Comparison of ENCODE assay signal across 23 mouse cellular contexts in the genomic region with DNA sequence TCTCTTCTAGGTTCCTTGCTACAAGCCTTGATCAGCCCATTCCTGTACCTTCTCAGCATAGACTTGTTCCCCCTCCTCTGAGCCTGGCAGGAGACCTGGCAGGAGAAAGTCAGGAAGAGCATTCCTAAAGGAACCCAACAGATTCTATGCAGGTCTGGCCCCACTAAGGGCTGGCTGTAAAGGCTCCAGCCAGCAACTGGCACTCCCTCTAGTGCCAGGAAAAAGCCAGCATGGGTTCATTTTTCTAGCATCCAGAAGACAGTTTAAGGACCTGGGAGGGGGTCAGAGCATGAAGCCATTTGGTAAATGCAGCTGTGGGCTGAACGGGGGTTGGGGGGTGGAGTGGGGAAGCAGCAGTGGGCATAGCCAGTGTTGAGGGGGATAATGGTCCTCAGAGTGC.
DNase-seq lines count a peak whose midpoint lies in the region; ATAC-seq and TF ChIP-seq lines count a peak whose summit lies in the region.
"Had no signal": no experiment of that assay in that cellular context is flagged by ENCODE, and none has a peak within 500 bp of the region (broad histone marks: within the 10 kb centered on the region; RNA-seq: fewer than 3 reads in every experiment).

No protein-coding gene starts in this region.

- H3K4me1 ChIP-seq in heart, postnatal 0 days (ENCODE audit: control insufficient read depth, insufficient read depth), result peaks cover 12% of the 10 kb centered on the region
- peaks cover 0 to 12% of the 10 kb centered on the region in 2 experiments; a peak in 1 of 4 replicates for H3K4me1 ChIP-seq in CH12.LX (ENCODE audit: control insufficient read depth in 1 of 2, insufficient read depth in 2 of 2)

- dilution Hi-C loops in CH12.LX (cut with MboI; ENCODE audit: extremely low pct_ligation_motif_present, extremely low pct_unique_long_range_greater_than_20kb, low sequenced_read_pairs), result no loop called here

- TF ChIP-seq CTCF in heart, postnatal 0 days (IDR thresholded peaks at IDR 0.05; ENCODE audit: low read depth), result peak; percentile 42
- TF ChIP-seq CTCF in left cerebral cortex, adult 2 months (IDR thresholded peaks at IDR 0.05), result peak; percentile 28; the same call in 1 of the 2 replicates
- TF ChIP-seq CTCF in CH12.LX (conservative IDR thresholded peaks at IDR 0.05 in 1 of 2, IDR thresholded peaks at IDR 0.05 in 1 of 2; ENCODE audit: low read depth in 2 of 2, low read length in 2 of 2), result no peak; a peak in 1 of 4 replicates
- TF ChIP-seq CTCF in brain, embryonic 14.5 days (IDR thresholded peaks at IDR 0.05; ENCODE audit: borderline replicate concordance, extremely low read depth, insufficient read depth, insufficient read length), result peak; percentile 33; the same call in 1 of the 2 replicates

- H3K27me3 ChIP-seq in heart, postnatal 0 days (ENCODE audit: control insufficient read depth, insufficient read depth, low read length), result no peaks in the 10 kb centered on the region
- H3K27me3 ChIP-seq in CH12.LX (replicated peaks), result peaks cover 19% of the 10 kb centered on the region

- no peak for TF ChIP-seq POLR2A in CH12.LX (IDR thresholded peaks at IDR 0.05; ENCODE audit: low read depth, low read length)
- no peak for TF ChIP-seq POLR2A in brain, embryonic 14.5 days (IDR thresholded peaks at IDR 0.05; ENCODE audit: borderline replicate concordance, extremely low read depth, insufficient read depth, insufficient read length, poor library complexity, severe bottlenecking)

- H3K4me3 ChIP-seq in heart, postnatal 0 days (ENCODE audit: low read depth, low read length), result no peak overlapping the region
- H3K4me3 ChIP-seq in left cerebral cortex, adult 2 months, result no peak overlapping the region
- no peak overlapping the region for H3K4me3 ChIP-seq in CH12.LX (replicated peaks in 1 of 3; ENCODE audit: low read depth in 2 of 3, low read length in 2 of 3, poor library complexity in 1 of 3)
- H3K4me3 ChIP-seq: forebrain, embryonic 13.5 days; myocyte had no signal

- no peaks in the 10 kb centered on the region for H3K36me3 ChIP-seq in heart, postnatal 0 days (replicated peaks; ENCODE audit: control insufficient read depth, insufficient read depth, low read length)
- no peaks in the 10 kb centered on the region for H3K36me3 ChIP-seq in CH12.LX (replicated peaks in 1 of 2; ENCODE audit: control insufficient read depth in 1 of 2, insufficient read depth in 1 of 2, low read length in 1 of 2)

- no peaks in the 10 kb centered on the region for H3K79me2 ChIP-seq in CH12.LX (replicated peaks; ENCODE audit: control insufficient read depth, extremely low read depth, insufficient read depth, poor library complexity, severe bottlenecking)

- no peak overlapping the region for H3K27ac ChIP-seq in heart, postnatal 0 days (ENCODE audit: low read depth)
- H3K27ac ChIP-seq in left cerebral cortex, adult 2 months, result no peak overlapping the region; the same call in 1 of the 2 replicates
- no peak overlapping the region for H3K27ac ChIP-seq in CH12.LX (ENCODE audit: insufficient read depth, low read depth)
- H3K27ac ChIP-seq: forebrain, embryonic 13.5 days had no signal

- no peak for DNase-seq in heart, postnatal 0 days (ENCODE audit: low spot score)
- DNase-seq in heart, adult 8-10 months (ENCODE audit: low spot score), result no peak
- no peak for DNase-seq in left cerebral cortex, adult 2 months (ENCODE audit: extremely low spot score in 1 of 2, low spot score in 2 of 2)
- no peak for DNase-seq in left cerebral cortex, adult 18-20 months (ENCODE audit: low spot score in 2 of 2)
- no peak for DNase-seq in CH12.LX (ENCODE audit: extremely low read depth)
- no peak for DNase-seq in brain, embryonic 14.5 days (ENCODE audit: low read depth)
- DNase-seq in retina, postnatal 1 day, result no peak
- no peak for DNase-seq in embryo, embryonic 11 days
- DNase-seq: adrenal gland, adult 8-10 months; B cell, adult 2 months; cerebellum, adult 11 months; cerebellum, postnatal 14 days; gastrocnemius, postnatal 14 days; heart, postnatal 10 days; kidney, adult 8-10 months; layer of hippocampus, adult 9-11 months; liver; lung, postnatal 36 days; right cerebral cortex, postnatal 14 days; thymus, adult 18-20 months; thymus, postnatal 4 days had no signal

- H3K9me3 ChIP-seq in heart, postnatal 0 days (replicated peaks; ENCODE audit: control insufficient read depth, low read length), result no peaks in the 10 kb centered on the region
- H3K9me3 ChIP-seq in CH12.LX (replicated peaks; ENCODE audit: low read length), result no peaks in the 10 kb centered on the region
- H3K9me3 ChIP-seq: forebrain, embryonic 13.5 days had no signal

- intact Hi-C loops in left cerebral cortex, adult 2 months (cut with DNase I), result no loop called here

- 33% methylated on average over 1 of the region's 1 CpGs for WGBS in heart, postnatal 0 days

- ATAC-seq in heart, postnatal 0 days (ENCODE audit: insufficient read depth, low read depth), result peak; percentile 39; the same call in 1 of the 2 replicates
- ATAC-seq: forebrain, embryonic 13.5 days had no signal

- TF ChIP-seq EP300 in heart, postnatal 0 days (IDR thresholded peaks at IDR 0.05; ENCODE audit: low read depth), result no peak
- no peak for TF ChIP-seq EP300 in CH12.LX (IDR thresholded peaks at IDR 0.05; ENCODE audit: low read length)

- TF ChIP-seq RAD21 in CH12.LX (IDR thresholded peaks at IDR 0.05; ENCODE audit: low read depth, low read length), result no peak

- no peak overlapping the region for H3K9ac ChIP-seq in heart, postnatal 0 days (replicated peaks; ENCODE audit: low read depth, low read length)
- no peak overlapping the region for H3K9ac ChIP-seq in CH12.LX (ENCODE audit: insufficient read depth, low read depth)

- H3K4me2 ChIP-seq in heart, postnatal 0 days (ENCODE audit: low read depth, low read length), result no peak overlapping the region
- H3K4me2 ChIP-seq in CH12.LX (ENCODE audit: insufficient read depth, low read depth, poor library complexity, severe bottlenecking), result no peak overlapping the region
- H3K4me2 ChIP-seq: forebrain, embryonic 13.5 days had no signal

- in situ Hi-C loops in CH12.LX (cut with MboI; ENCODE audit: low pct_ligation_motif_present, low pct_unique_long_range_greater_than_20kb, low sequenced_read_pairs), result no loop called here

TF ChIP-seq in CH12.LX, 34 proteins besides CTCF, POLR2A, EP300 and RAD21:
- TF ChIP-seq NRF1 (IDR thresholded peaks at IDR 0.05; ENCODE audit: low read depth, low read length), result no peak
- no peak for TF ChIP-seq MXI1 (IDR thresholded peaks at IDR 0.05; ENCODE audit: low read depth, low read length)
- no peak for TF ChIP-seq NELFE (IDR thresholded peaks at IDR 0.05; ENCODE audit: low read depth, low read length)
- TF ChIP-seq HCFC1 (IDR thresholded peaks at IDR 0.05; ENCODE audit: low read depth, low read length), result no peak
- TF ChIP-seq SMC3 (IDR thresholded peaks at IDR 0.05; ENCODE audit: low read depth, low read length), result 0 out of 2 replicates have a peak, but pooled peaks have one; percentile 4
- no peak for TF ChIP-seq ETS1 (conservative IDR thresholded peaks at IDR 0.05; ENCODE audit: low read depth, low read length)
- TF ChIP-seq E2F4 (IDR thresholded peaks at IDR 0.05; ENCODE audit: insufficient replicate concordance, low read depth, low read length), result no peak
- TF ChIP-seq MAX (IDR thresholded peaks at IDR 0.05; ENCODE audit: low read length), result no peak

Comparison
In these comparisons a context has a peak if more than half of its experiments do, and no peak if none do; other contexts are left out.
1. CTCF ChIP-seq: peak in heart, postnatal 0 days (single experiment), left cerebral cortex, adult 2 months (single experiment) and brain, embryonic 14.5 days (single experiment); none in CH12.LX (0 of 2).